Mouse (Mus musculus) urinary bladder, postnatal 14 days (tissue): Measurements from ENCODE around the gene Kcnh4.

Experiments used
- DNase-seq: peaks from one replicate; pipeline ENCODE4 v3.0.0; 2021; ENCODE audit warnings: low spot score

The Kcnh4 gene

DNA sequence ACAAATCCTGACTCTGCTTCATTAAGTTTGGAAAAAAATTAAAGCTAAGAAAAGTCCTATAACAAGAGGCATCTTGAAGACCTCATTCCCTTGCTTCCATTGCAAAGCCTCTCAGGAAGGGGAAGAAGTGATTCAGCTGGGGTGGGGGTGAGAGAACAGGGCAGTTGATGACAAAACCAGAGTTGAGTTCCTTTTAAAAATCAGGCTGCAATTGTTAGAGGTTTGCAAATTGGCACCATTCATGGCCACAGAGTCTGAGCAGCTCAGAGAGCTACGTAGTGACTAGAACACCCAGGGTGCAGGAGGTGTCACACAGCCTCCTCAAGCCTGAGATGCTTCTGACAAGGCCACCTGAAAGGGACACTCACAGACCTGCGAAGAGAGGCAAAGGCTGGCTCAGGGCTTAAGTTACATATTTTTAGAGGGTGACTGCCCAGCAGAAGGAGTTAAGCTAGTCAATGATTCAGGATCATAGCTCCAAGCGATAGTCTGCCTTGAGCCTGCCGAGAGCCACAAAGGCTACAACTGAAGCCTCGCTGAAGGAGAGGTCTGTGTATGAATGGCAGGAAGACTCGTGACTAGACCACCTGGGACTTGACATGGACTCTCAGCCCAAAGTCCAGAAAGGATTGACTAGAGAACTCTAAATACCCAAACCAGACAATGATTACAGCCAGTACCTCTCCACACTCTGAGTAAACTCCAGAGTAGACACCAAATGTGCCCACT is 29.1 kb downstream of the Kcnh4 start:
- DNase-seq, result no peak

- no peak for DNase-seq
These were observed 29.8 kb downstream of the Kcnh4 start for GRCm38 (mm10) chr11:100729976-100730375.

- no peak for DNase-seq
These were observed 31.1 kb downstream of the Kcnh4 start for GRCm38 (mm10) chr11:100728601-100729000.

- DNase-seq, result no peak
These were observed 32.5 kb downstream of the Kcnh4 start for GRCm38 (mm10) chr11:100727201-100727600.

GRCm38 (mm10) chr11:100724919-100725512 is 34.7 kb downstream of the Kcnh4 start:
- no peak for DNase-seq

DNA sequence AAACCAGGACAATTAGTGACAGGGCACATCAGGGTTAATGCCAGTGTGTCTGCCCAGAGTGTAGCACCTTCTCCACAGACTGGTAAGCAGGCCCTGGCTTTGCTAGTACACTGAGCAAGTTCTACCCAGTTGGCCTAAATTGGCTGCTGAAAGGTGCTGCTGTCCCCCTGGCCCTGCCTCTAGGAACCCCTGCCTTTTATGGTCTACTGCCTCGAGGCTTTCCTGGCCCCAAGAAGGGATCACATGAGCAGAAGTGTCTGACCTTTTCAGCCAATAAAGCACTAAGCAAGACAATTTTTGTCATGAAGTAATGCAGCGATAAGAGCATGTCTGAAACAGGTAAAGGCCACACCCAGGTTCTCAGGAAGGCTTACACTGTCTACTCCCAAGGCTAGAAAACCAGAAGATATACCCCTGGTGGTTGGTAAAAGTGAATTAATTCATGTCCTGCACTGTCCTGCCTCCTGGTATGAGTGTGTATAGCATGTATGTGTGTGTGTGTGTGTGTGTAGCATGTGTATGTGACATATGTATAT is 37.2 kb downstream of the Kcnh4 start:
- DNase-seq, result no peak

DNA sequence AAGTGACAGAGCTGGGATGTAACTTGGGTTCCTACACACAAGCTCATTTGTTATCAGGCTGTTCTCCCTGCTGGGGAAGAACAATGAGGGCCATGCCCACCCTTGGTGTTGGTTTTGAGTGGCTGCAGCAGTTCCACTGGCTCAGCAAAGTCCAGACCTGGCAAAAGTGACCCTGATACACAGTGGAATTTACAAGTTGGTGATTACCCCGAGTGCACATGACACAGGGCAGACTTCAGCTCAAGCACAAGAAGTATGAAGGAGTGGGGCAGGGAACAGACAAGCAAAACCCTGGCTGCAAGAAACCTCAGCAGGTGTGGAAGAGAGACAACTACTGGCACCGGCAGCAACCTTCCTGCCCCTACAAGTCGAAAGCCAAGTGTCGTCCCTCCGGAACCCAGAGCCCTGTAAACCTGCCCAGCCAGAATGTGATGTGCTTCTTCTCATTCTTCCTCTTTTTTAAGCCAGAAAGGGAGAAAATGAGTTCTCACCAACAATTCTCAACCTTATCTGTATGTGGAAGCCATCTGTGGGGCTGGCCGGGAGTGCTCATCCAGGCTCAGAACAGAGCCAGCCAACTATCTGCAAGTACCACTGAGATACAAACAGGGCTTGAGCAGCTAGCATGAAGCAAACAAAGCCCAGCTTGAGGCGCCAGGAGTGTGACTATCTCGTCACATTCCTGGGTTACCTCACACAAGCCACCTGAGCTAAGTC is 37.8 kb downstream of the Kcnh4 start:
- DNase-seq, result no peak

- no peak for DNase-seq
These were observed 38.5 kb downstream of the Kcnh4 start for GRCm38 (mm10) chr11:100721254-100721653.

DNA sequence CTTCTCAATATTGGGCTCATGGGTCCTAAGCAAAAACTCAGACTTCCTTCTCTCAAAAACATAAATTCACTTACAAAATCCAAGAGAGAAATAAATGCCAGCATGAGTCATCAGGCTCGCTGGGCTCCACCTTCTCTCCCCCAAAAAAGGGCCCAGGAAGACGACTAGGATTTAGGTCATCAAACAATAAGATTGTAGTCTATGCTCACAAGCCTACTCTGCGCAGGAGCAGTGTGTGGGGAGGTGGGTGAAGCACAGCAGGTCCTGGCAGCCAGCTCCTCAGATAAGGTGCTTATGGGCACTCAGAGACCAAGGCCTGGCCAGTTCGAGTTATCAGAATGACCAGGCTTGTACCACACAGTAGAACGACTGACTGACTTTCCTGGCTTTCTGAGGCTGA is 39.4 kb downstream of the Kcnh4 start:
- no peak for DNase-seq

- DNase-seq, result no peak
These were observed 39.8 kb downstream of the Kcnh4 start for GRCm38 (mm10) chr11:100719893-100720292.

GRCm38 (mm10) chr11:100719312-100719711 is 40.4 kb downstream of the Kcnh4 start:
- DNase-seq, result no peak

GRCm38 (mm10) chr11:100718866-100719265 is 40.9 kb downstream of the Kcnh4 start:
- DNase-seq, result no peak

- DNase-seq, result no peak
These were observed 41.3 kb downstream of the Kcnh4 start for GRCm38 (mm10) chr11:100718462-100718861.

GRCm38 (mm10) chr11:100716649-100717048 is 43.1 kb downstream of the Kcnh4 start:
- no peak for DNase-seq

DNA sequence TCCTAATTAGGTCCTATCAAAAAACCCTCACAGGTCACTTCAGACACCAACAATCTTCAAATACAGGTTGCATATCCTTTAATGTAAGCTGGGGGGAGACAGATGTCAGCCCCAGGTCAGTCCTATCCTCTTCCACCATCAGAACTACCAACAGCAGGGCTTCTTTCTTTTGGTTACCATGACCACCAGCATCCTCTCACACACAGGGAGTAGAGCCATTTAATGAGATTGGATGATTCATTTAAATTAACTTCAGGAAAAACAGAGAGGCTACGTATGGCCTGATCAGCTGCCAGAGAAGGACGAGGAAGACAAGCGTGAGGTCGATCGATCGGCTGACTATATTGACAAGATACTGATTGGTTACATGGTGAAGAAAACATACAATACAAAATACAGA is 44.8 kb downstream of the Kcnh4 start:
- DNase-seq, result no peak

GRCm38 (mm10) chr11:100714534-100714915 is 45.2 kb downstream of the Kcnh4 start:
- peak; percentile 85 for DNase-seq

- DNase-seq, result peak; percentile 68
These were observed 45.8 kb downstream of the Kcnh4 start, which contains the start of gene Hspb9 for GRCm38 (mm10) chr11:100713735-100714533. Hspb9 (plus strand) TSS chr11:100713850.

- DNase-seq, result no peak
These were observed 46.6 kb downstream of the Kcnh4 start for GRCm38 (mm10) chr11:100713174-100713573.

- peak; percentile 85 for DNase-seq
These were observed 47.7 kb downstream of the Kcnh4 start, which contains the start of gene Kat2a for GRCm38 (mm10) chr11:100711783-100712615. Kat2a (minus strand) TSS chr11:100712465.

DNA sequence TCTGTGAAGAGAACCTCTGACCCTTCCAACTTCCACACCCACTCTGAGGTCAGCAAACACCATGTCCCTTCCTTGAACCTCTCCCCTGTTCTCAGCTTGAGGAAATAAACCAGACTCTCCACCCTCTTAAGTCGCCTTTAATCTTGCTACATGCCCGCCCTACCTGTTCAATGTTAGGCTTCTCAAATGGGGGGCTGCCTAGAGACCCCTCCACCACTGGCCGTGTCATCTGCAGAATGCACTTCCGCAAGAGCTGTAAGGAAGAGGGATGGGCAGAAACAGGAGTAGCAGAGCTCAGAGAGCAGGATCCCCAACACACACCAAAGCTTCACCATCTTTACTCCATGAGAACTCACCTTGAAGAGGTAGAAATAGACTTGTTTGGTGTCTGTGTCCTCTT is 48.8 kb downstream of the Kcnh4 start:
- DNase-seq, result no peak

- DNase-seq, result no peak
These were observed 49.2 kb downstream of the Kcnh4 start for GRCm38 (mm10) chr11:100710528-100710927.
